Mouse (Mus musculus): ENCODE data around the gene Cbr2.
A peak's percentile ranks its signal among the peaks of the same experiment; 100 is the strongest.

GRCm38 (mm10) chr11:120722067-120722630 lies 9.8 kb downstream of the Cbr2 start:
- TF ChIP-seq CTCF (IDR thresholded peaks at IDR 0.05; ENCODE audit: borderline replicate concordance, extremely low read depth, insufficient read depth, insufficient read length), result 0 out of 2 replicates have a peak, but pooled peaks have one; percentile 3
- TF ChIP-seq POLR2A (IDR thresholded peaks at IDR 0.05; ENCODE audit: borderline replicate concordance, extremely low read depth, insufficient read depth, insufficient read length, poor library complexity, severe bottlenecking), result no peak

All from brain, embryonic 14.5 days (tissue).